Mouse (Mus musculus): ENCODE results near the gene Hist2h2ab. TPM values are rescaled to one million over a fixed set of nuclear protein-coding genes. Genes with fewer than 3 reads are reported as not detected.

Gene Hist2h2ab
- total RNA-seq, 2 experiments from 2014 or later: 5.7 to 113 TPM

DNA sequence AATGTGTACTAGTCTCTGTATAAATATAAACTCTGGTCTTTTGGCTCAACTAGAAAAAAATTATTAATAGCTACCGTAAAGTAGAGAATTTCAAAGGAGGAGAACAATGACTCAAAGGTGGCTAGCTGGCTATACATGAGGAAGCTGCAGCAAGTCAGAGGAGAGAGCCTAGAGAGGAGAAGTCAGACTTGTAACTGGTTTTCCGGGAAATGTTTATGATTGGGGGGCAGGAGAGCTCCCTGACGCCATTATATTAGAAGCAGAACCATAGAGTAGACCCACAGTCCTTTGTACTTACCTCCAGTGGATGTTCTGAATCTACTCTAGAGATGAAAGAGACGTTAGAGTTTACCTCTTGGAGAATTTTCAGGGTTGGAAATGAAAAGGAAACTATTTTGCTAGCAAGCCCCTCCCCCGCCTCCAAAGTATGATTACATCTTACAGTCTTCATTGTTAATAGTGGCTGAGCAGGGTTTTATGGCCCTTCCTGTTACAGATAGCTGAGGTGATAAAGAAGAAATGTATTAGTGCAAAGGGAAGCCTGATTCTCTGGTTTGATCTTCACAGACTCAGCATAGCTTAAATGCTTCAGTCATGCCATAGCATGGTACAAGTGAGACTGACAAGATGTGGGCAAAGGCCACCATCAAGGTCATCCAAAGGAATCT, 36.4 kb downstream of the Hist2h2ab start:
- ATAC-seq (replicated peaks; ENCODE audit: poor library complexity): no peak

- no peak for ATAC-seq (replicated peaks; ENCODE audit: poor library complexity)
Measured at GRCm38 (mm10) chr3:96257190-96257589, 37.5 kb downstream of the Hist2h2ab start.

GRCm38 (mm10) chr3:96260220-96260619, 40.6 kb downstream of the Hist2h2ab start:
- no peak for ATAC-seq (replicated peaks; ENCODE audit: poor library complexity)

DNA sequence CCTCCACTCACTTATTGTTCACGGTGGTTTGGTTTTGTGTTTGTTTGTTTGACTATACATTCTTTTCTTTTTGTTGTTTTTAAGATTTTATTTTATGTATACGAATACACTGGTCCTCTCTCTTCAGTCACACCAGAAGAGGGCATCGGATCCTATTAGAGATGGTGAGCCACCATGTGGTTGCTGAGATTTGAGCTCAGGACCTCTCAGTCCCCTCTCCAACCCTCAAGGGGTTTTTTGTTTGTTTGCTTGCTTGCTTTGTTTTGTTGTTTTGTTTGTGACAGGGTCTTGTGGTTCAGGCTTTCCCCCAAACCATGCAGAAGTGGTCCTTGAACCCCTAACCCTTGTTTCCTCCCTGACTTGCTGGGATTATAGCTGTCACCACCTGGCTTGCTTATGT, 42.0 kb downstream of the Hist2h2ab start:
- ATAC-seq (replicated peaks; ENCODE audit: poor library complexity): no peak

- ATAC-seq (replicated peaks; ENCODE audit: poor library complexity): peak; percentile 62
Measured at GRCm38 (mm10) chr3:96262216-96262875, 42.7 kb downstream of the Hist2h2ab start.

- peak; percentile 85 for ATAC-seq (replicated peaks; ENCODE audit: poor library complexity)
Measured at GRCm38 (mm10) chr3:96262979-96263550, 43.4 kb downstream of the Hist2h2ab start, which contains the start of gene Hist2h4. TSS of gene Hist2h4 (minus strand) at chr3:96263311.

- ATAC-seq (replicated peaks; ENCODE audit: poor library complexity): peak; percentile 12; the same call in 1 of the 2 replicates
Measured at GRCm38 (mm10) chr3:96263558-96264403, 44.1 kb downstream of the Hist2h2ab start.

GRCm38 (mm10) chr3:96264404-96264949, 44.8 kb downstream of the Hist2h2ab start:
- no peak for ATAC-seq (replicated peaks; ENCODE audit: poor library complexity)

GRCm38 (mm10) chr3:96266132-96266710, 46.6 kb downstream of the Hist2h2ab start:
- no peak for ATAC-seq (replicated peaks; ENCODE audit: poor library complexity)

DNA sequence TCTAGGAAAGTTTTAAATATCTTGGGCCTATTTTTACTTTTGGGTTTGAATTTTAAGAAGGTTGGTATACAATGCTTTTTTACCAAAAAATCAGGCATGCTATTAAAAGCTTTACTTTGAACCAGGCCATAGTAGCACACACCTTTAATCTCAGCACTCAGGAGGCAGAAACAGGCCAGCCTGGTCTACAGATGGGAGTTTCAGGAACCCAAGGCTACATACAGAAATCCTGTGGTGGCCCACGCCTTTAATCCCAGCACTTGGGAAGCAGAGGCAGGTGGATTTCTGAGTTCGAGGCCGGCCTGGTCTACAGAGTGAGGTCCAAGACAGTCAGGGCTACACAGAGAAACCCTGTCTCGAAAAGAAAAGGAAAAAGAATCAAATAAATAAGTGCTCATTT, 47.9 kb downstream of the Hist2h2ab start:
- ATAC-seq (replicated peaks; ENCODE audit: poor library complexity): no peak

DNA sequence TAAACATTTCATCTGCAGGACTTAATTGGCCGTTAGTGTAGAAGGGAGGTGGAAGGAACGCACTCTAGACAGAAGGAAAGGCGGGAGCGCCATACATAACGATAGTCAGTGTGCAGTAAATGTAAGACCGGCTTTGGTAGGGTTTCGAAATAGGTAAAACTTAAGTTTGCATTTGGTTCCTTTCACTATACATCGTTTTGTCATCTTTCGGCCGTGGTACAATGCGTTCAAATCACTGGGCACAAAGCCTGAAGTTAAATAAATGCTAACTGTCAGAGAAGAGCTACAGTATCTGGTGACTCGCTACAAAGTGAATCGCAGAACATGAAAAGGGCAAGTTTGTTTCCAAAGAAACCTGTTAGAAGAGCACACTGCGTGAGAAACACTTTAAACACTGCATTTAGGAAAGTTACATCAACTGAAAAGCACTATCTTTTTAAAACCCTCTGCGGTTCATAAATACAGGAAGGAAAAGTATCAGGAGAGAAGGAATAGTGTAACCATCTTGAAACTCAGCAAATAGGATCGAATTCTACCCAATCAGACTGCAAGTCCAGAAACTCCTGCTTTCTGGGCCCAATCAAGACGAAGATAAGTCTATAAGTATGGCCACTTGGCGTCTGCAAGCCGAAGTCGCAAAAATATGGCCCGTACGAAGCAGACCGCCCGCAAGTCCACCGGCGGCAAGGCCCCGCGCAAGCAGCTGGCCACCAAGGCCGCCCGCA, 48.5 kb downstream of the Hist2h2ab start, which contains the start of gene Hist2h3b:
TSS of gene Hist2h3b (plus strand) at position 604 of the 725 bp plus-strand sequence.
- peak; percentile 40 for ATAC-seq (replicated peaks; ENCODE audit: poor library complexity)

GRCm38 (mm10) chr3:96268776-96269378, 49.2 kb downstream of the Hist2h2ab start:
- peak; percentile 26 for ATAC-seq (replicated peaks; ENCODE audit: poor library complexity)

Other genes starting within 250 kb of the Hist2h2ab start
- gene Plekho1, start 223.9 kb upstream of the Hist2h2ab start, total RNA-seq (2015): 22.1 and 25.9 TPM in 2 replicates
- gene Plekho1, start 223.9 kb upstream of the Hist2h2ab start, total RNA-seq (2017): 24.7 and 25.1 TPM in 2 replicates
- 26.3 and 28.4 TPM in 2 replicates for gene Vps45, start 161.4 kb upstream of the Hist2h2ab start, total RNA-seq (2015)
- 10.9 and 12.6 TPM in 2 replicates for gene Vps45, start 161.4 kb upstream of the Hist2h2ab start, total RNA-seq (2017)
- 3.0 and 3.2 TPM in 2 replicates for gene Otud7b, start 115.3 kb upstream of the Hist2h2ab start, total RNA-seq (2015)
- 4.9 and 12.7 TPM in 2 replicates for gene Otud7b, start 115.3 kb upstream of the Hist2h2ab start, total RNA-seq (2017)
- gene Mtmr11, start 57.9 kb upstream of the Hist2h2ab start, total RNA-seq (2015): not detected in 2 replicates
- gene Mtmr11, start 57.9 kb upstream of the Hist2h2ab start, total RNA-seq (2017): 0.08 TPM in 1 of 2 replicates, not detected in the other
- 88.5 and 92.4 TPM in 2 replicates for gene Sf3b4, start 47.5 kb upstream of the Hist2h2ab start, total RNA-seq (2015)
- 23.0 and 24.6 TPM in 2 replicates for gene Sf3b4, start 47.5 kb upstream of the Hist2h2ab start, total RNA-seq (2017)
- gene Sv2a, start 38.7 kb upstream of the Hist2h2ab start, total RNA-seq (2015): 0.34 and 0.49 TPM in 2 replicates
- gene Sv2a, start 38.7 kb upstream of the Hist2h2ab start, total RNA-seq (2017): 0.21 and 0.51 TPM in 2 replicates
- 29.1 and 34.3 TPM in 2 replicates for gene Bola1, start 156 bp upstream of the Hist2h2ab start, total RNA-seq (2015)
- gene Bola1, start 156 bp upstream of the Hist2h2ab start, total RNA-seq (2017): 42.9 and 50.4 TPM in 2 replicates
- 42.3 and 43.4 TPM in 2 replicates for gene Hist2h2ac, start 1.0 kb downstream of the Hist2h2ab start, total RNA-seq (2015)
- gene Hist2h2ac, start 1.0 kb downstream of the Hist2h2ab start, total RNA-seq (2017): 3,711 and 3,907 TPM in 2 replicates
- 5.4 and 5.9 TPM in 2 replicates for gene Hist2h2be, start 1.3 kb downstream of the Hist2h2ab start, total RNA-seq (2015)
- 6.6 and 8.0 TPM in 2 replicates for gene Hist2h2be, start 1.3 kb downstream of the Hist2h2ab start, total RNA-seq (2017)
- 259 and 308 TPM in 2 replicates for gene Hist2h3c2, start 19.3 kb downstream of the Hist2h2ab start, total RNA-seq (2015)
- gene Hist2h3c2, start 19.3 kb downstream of the Hist2h2ab start, total RNA-seq (2017): 127 and 135 TPM in 2 replicates
- 54.6 and 61.5 TPM in 2 replicates for gene Hist2h2aa2, start 20.4 kb downstream of the Hist2h2ab start, total RNA-seq (2015)
- 0.67 and 1,948 TPM in 2 replicates for gene Hist2h2aa2, start 20.4 kb downstream of the Hist2h2ab start, total RNA-seq (2017)
- gene Hist2h2aa1, start 25.6 kb downstream of the Hist2h2ab start, total RNA-seq (2015): not detected in 2 replicates
- gene Hist2h2aa1, start 25.6 kb downstream of the Hist2h2ab start, total RNA-seq (2017): 7,846 and 10,813 TPM in 2 replicates
- 17.3 and 17.9 TPM in 2 replicates for gene Hist2h3c1, start 26.8 kb downstream of the Hist2h2ab start, total RNA-seq (2015)
- 2.8 TPM in 1 of 2 replicates, not detected in the other for gene Hist2h3c1, start 26.8 kb downstream of the Hist2h2ab start, total RNA-seq (2017)
- gene Hist2h4, start 43.4 kb downstream of the Hist2h2ab start, total RNA-seq (2015): 111 and 118 TPM in 2 replicates
- 114 and 115 TPM in 2 replicates for gene Hist2h4, start 43.4 kb downstream of the Hist2h2ab start, total RNA-seq (2017)
- 773 and 862 TPM in 2 replicates for gene Hist2h3b, start 48.8 kb downstream of the Hist2h2ab start, total RNA-seq (2015)
- gene Hist2h3b, start 48.8 kb downstream of the Hist2h2ab start, total RNA-seq (2017): 369 and 430 TPM in 2 replicates
- gene Hist2h2bb, start 49.9 kb downstream of the Hist2h2ab start, total RNA-seq (2015): 1,111 and 1,146 TPM in 2 replicates
- gene Hist2h2bb, start 49.9 kb downstream of the Hist2h2ab start, total RNA-seq (2017): 9,134 and 9,995 TPM in 2 replicates
- 0.37 and 1.2 TPM in 2 replicates for gene Fcgr1, start 74.1 kb downstream of the Hist2h2ab start, total RNA-seq (2015)
- 0.14 and 0.21 TPM in 2 replicates for gene Fcgr1, start 74.1 kb downstream of the Hist2h2ab start, total RNA-seq (2017)
- not detected in 2 replicates for gene BC107364, start 232.4 kb downstream of the Hist2h2ab start, total RNA-seq (2015)
- gene BC107364, start 232.4 kb downstream of the Hist2h2ab start, total RNA-seq (2017): not detected in 2 replicates